Mouse (Mus musculus) neutrophil, adult 65 days (primary cell): ENCODE results near the gene Ccdc180. TPM values are rescaled to one million over a fixed set of nuclear protein-coding genes. Genes with fewer than 3 reads are reported as not detected.

Experiments used
- total RNA-seq: library from RNA; stranded (reverse); gene quantifications from 2 replicates; pipeline ENCODE4 v1.2.4, GENCODE M21; 2023

Gene Ccdc180
- 1.7 and 2.2 TPM in 2 replicates for total RNA-seq

GRCm38 (mm10) chr4:45890066-45890761, at the start of gene Ccdc180:
TSS of gene Ccdc180 (plus strand) at chr4:45890303.

GRCm38 (mm10) chr4:45848109-45848824, 41.8 kb upstream of the Ccdc180 start, which contains the start of gene Stra6l:
TSS of gene Stra6l (plus strand) at chr4:45848664.

GRCm38 (mm10) chr4:45964771-45965439, 74.8 kb downstream of the Ccdc180 start, which contains the start of gene Tdrd7:
TSS of gene Tdrd7 (plus strand) at chr4:45965334.

Other genes with a start within 250 kb of the Ccdc180 start
- 4.4 and 4.6 TPM in 2 replicates for gene Aldh1b1, start 91.3 kb upstream of the Ccdc180 start, total RNA-seq
- gene Igfbpl1, start 63.4 kb upstream of the Ccdc180 start, total RNA-seq, result not detected in 2 replicates
- 0.28 TPM in 1 of 2 replicates, not detected in the other for gene Stra6l, start 41.6 kb upstream of the Ccdc180 start, total RNA-seq
- 32.7 and 37.0 TPM in 2 replicates for gene Tdrd7, start 75.0 kb downstream of the Ccdc180 start, total RNA-seq
- 0.93 and 1.7 TPM in 2 replicates for gene Tmod1, start 148.6 kb downstream of the Ccdc180 start, total RNA-seq
- gene Ncbp1, start 248.3 kb downstream of the Ccdc180 start, total RNA-seq, result 30.3 and 37.3 TPM in 2 replicates
- 23.7 and 33.0 TPM in 2 replicates for gene Tstd2, start 248.4 kb downstream of the Ccdc180 start, total RNA-seq